Mouse (Mus musculus): Measurements from ENCODE around the gene Sp100. TPM values are rescaled to one million over a fixed set of nuclear protein-coding genes. Genes with fewer than 3 reads are reported as not detected.
"Not testable (repeated sequence)": the region's sequence is repeated elsewhere in the genome, so short reads cannot be mapped to it uniquely, and the experiment has no call there.

Gene Sp100
- polyA plus RNA-seq, 1 experiment from 2014 or later: 0.94 TPM

DNA sequence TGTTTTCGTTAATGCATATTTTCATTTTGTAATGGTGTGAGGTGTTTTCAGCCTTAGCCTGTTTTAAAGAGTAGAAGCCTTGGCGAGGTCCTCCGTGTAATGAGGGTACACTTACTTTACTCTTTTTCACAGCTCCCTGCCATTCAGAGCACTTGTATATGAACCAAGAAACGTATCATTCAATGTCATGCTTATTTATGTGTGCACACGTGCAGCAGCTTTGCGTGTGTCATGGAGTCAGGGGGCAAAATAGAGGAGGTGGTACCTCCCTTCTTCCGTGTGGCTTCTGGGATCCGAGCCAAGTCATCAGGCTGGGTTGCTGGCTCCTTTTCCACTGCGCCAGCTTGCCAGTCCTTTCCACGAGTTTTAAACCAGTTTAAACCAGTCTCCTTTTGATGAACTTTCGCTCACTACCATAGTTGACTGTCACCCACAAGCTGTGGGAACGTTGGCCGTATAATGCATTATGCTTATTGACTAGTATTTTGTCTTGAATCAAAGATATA, 2.0 kb downstream of the Sp100 start:
- H3K27me3 ChIP-seq; H3K9ac ChIP-seq; H3K9me3 ChIP-seq; H3K27ac ChIP-seq; ATAC-seq (ENCODE audit: low FRiP score, low read depth); H3K4me2 ChIP-seq (replicated peaks); H3K4me3 ChIP-seq; H3K36me3 ChIP-seq; H3K4me1 ChIP-seq: not testable (repeated sequence)
- WGBS: 84% methylated on average over 13 of the region's 13 CpGs

DNA sequence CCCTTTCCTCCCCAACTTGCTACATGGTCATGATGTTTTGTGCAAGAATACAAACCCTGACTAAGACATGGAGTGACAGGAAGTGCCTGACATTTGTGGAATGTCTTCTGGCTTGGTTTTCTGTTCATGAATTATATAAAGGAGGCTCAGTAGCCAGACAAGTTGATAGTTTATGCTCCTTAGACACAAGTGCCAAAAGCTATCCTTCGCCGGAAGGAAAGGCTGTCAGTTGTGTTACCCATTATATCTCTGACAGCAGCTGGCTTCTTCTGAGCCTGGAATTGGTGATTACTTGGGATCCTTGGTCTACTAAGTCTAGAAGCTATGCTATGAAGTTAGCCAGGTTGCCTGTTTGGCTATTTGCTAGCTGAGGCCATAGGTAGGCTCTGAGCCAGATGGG, 7.4 kb downstream of the Sp100 start:
- H3K4me3 ChIP-seq; H3K4me1 ChIP-seq; ATAC-seq (ENCODE audit: low FRiP score, low read depth); H3K9me3 ChIP-seq; H3K27ac ChIP-seq; H3K36me3 ChIP-seq; H3K27me3 ChIP-seq; H3K4me2 ChIP-seq (replicated peaks); H3K9ac ChIP-seq: not testable (repeated sequence)
- 92% methylated on average over 2 of the region's 2 CpGs for WGBS

DNA sequence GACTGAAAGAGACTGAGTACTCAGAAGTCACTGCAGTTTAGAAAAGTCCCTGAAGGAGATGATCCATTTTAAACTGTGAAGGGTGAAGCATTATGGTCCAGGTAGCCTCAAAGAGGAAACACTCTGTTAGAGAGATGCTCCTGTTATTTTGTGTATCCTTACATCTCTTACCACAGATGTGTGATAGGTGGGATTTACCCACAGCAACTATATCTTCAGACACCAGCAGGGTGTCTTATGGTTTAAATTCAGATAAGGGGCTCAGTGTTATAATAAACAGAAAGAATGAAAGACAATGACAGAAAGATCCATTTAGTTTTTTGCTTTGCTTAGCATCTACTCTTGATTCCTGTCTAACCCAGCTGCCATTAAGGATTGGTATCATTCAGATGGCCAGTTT, 14.5 kb downstream of the Sp100 start:
- no peak overlapping the region for H3K4me3 ChIP-seq
- H3K4me2 ChIP-seq (replicated peaks): no peak overlapping the region
- no peak overlapping the region for H3K9ac ChIP-seq
- ATAC-seq (ENCODE audit: low FRiP score, low read depth): no peak
- H3K9me3 ChIP-seq: no peaks in the 10 kb centered on the region
- no peaks in the 10 kb centered on the region for H3K4me1 ChIP-seq
- H3K27me3 ChIP-seq: no peaks in the 10 kb centered on the region
- no peaks in the 10 kb centered on the region for H3K36me3 ChIP-seq
- no peak overlapping the region for H3K27ac ChIP-seq

DNA sequence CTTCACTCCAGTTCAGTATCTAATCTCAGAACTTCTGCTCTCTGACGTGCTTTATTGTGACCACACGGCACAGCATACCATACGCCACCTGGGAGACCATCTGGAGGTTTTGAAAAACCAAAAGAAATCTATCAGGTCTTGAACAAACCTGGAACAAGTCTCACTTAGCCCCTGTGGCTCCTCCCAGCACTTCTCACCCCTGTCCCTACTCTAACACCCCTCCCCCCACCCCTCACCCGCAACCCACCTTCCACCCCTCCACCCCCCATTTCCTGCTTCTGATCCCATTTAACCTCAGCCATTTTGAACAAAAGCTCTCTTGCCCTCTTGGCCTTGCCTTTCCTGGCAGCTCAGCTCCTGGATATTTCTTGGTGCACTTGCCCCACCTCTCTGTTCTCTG, 30.4 kb downstream of the Sp100 start:
- no peak overlapping the region for H3K27ac ChIP-seq
- H3K36me3 ChIP-seq: no peaks in the 10 kb centered on the region
- H3K27me3 ChIP-seq: no peaks in the 10 kb centered on the region
- H3K9me3 ChIP-seq: no peaks in the 10 kb centered on the region
- H3K4me2 ChIP-seq (replicated peaks): no peak overlapping the region
- H3K4me1 ChIP-seq: no peaks in the 10 kb centered on the region
- 56% methylated on average over 4 of the region's 4 CpGs for WGBS
- no peak overlapping the region for H3K4me3 ChIP-seq
- ATAC-seq (ENCODE audit: low FRiP score, low read depth): no peak
- no peak overlapping the region for H3K9ac ChIP-seq

DNA sequence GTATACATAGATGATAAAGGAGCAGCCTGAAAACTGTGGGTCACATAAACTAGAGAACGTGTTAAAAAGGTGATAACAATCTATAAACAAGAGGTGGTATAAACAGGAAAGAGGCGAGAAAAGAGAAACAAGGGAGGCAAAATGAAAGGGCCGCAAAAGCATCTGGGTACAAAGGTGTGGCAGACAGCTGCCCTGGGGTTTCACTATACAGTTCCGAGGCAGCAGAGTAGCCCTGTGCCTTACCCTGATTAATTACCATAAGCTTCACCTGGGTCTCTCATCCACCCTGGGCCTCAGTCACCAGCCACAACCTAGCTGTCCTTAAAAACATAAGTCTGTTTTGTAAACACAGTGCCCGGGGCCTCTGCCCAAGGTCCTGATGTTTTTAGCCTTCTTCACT, 36.9 kb downstream of the Sp100 start:
- no peak overlapping the region for H3K4me3 ChIP-seq
- no peaks in the 10 kb centered on the region for H3K9me3 ChIP-seq
- no peaks in the 10 kb centered on the region for H3K27me3 ChIP-seq
- 45% methylated on average over 5 of the region's 5 CpGs for WGBS
- no peak for ATAC-seq (ENCODE audit: low FRiP score, low read depth)
- no peak overlapping the region for H3K27ac ChIP-seq
- H3K4me1 ChIP-seq: no peaks in the 10 kb centered on the region
- H3K36me3 ChIP-seq: no peaks in the 10 kb centered on the region
- no peak overlapping the region for H3K4me2 ChIP-seq (replicated peaks)
- H3K9ac ChIP-seq: no peak overlapping the region

DNA sequence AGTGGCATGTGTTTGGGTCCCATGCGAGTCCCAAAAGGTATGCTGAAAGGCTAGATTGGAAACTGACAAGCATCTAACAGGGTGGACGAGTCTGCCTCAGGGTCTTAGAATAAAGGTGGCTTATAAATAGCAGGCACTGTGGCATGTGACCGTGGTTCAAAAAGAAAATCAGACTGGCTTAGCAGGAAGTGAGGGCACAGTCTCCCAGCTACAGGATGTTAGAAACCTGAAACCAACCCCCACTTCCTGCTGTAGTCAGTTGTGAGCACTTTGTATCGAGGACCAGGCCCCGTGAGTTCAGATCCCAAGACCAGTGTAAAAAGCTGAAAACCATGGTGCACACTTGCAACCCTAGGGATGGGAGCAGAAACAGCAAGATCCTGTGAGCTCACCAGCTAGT, 37.6 kb downstream of the Sp100 start:
- Histone ChIP-seq H3K4me2 (replicated peaks) (no peak overlapping the region), H3K27me3 (no peaks in the 10 kb centered on the region), H3K4me1 (no peaks in the 10 kb centered on the region), H3K36me3 (no peaks in the 10 kb centered on the region), H3K9me3 (no peaks in the 10 kb centered on the region), H3K4me3 (no peak overlapping the region), H3K9ac (no peak overlapping the region), H3K27ac (no peak overlapping the region)
- 39% methylated on average over 5 of the region's 5 CpGs for WGBS
- ATAC-seq (ENCODE audit: low FRiP score, low read depth): no peak

DNA sequence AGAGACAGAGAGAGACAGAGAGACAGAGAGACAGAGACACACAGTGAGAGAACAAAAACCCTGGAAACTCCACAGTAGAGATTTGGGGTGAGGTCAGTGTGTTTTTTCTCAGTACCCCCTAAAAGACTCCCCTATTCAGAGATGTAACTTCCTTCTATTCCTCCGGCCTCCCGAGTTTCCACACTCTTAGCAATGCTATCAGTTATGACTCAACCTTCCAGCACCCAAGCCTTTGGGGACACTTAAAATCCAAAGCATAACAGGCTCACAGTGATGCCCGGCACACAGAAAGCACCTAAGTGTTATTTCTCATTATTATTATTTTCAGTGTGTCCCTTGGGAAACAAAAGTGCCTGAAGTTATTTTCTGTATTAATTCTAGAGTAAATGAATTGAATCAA, 40.8 kb downstream of the Sp100 start:
- Histone ChIP-seq H3K4me1 (no peaks in the 10 kb centered on the region), H3K4me2 (replicated peaks) (no peak overlapping the region), H3K9ac (no peak overlapping the region), H3K36me3 (no peaks in the 10 kb centered on the region), H3K9me3 (no peaks in the 10 kb centered on the region), H3K27me3 (no peaks in the 10 kb centered on the region), H3K27ac (no peak overlapping the region), H3K4me3 (no peak overlapping the region)
- no peak for ATAC-seq (ENCODE audit: low FRiP score, low read depth)
- 79% methylated on average over 3 of the region's 3 CpGs for WGBS

DNA sequence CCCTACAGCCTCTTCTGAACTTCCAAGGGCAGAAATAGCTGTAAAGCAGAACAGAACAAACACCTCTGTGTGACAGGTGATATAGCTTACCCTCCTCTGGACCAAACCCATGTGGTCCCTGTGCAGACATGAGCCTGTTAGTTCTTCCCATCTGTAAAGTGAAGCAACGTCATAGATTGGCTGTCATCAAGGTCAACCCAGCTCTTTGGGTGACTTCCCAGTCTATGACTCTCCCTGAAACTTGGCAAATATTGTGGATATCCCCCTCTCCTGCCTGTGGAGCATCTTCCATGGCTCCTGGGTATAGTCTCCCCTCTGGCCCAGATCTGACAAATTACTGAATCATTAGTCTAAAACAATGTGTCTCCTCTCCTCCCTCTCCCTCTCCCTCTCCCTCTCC, 42.5 kb downstream of the Sp100 start:
- ATAC-seq (ENCODE audit: low FRiP score, low read depth): no peak

DNA sequence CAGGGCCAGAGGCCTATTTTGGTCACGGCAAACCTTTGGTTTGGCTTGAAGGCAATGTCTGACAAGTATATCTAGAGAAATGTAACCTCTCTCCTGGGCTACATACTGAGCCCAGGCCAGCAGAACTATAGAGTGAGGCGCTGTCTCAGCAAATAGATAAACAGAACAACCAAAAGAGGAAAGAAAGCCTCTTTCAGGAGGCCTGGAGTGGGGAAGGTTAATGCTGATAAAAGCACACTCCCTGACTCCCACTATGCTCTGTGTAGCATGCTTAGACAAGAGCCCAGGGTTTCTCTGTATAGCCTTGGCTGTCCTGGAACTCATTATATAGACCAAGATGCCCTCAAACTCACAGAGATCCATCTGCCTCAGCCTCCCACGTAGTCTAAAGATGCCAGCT, 43.5 kb downstream of the Sp100 start:
- Histone ChIP-seq H3K9ac (no peak overlapping the region), H3K4me1 (no peaks in the 10 kb centered on the region), H3K27ac (no peak overlapping the region), H3K9me3 (no peaks in the 10 kb centered on the region), H3K36me3 (no peaks in the 10 kb centered on the region), H3K4me2 (replicated peaks) (no peak overlapping the region), H3K4me3 (no peak overlapping the region), H3K27me3 (no peaks in the 10 kb centered on the region)
- WGBS: 77% methylated on average over 3 of the region's 3 CpGs
- ATAC-seq (ENCODE audit: low FRiP score, low read depth): no peak

More for the DNA sequence above, 42.5 kb downstream of the Sp100 start:
- no peaks in the 10 kb centered on the region for H3K4me1 ChIP-seq
- 73% methylated on average over 1 of the region's 1 CpGs for WGBS
- H3K27ac ChIP-seq: no peak overlapping the region
- no peak overlapping the region for H3K9ac ChIP-seq
- H3K9me3 ChIP-seq: no peaks in the 10 kb centered on the region
- no peaks in the 10 kb centered on the region for H3K36me3 ChIP-seq
- no peaks in the 10 kb centered on the region for H3K27me3 ChIP-seq
- H3K4me3 ChIP-seq: no peak overlapping the region
- H3K4me2 ChIP-seq (replicated peaks): no peak overlapping the region

DNA sequence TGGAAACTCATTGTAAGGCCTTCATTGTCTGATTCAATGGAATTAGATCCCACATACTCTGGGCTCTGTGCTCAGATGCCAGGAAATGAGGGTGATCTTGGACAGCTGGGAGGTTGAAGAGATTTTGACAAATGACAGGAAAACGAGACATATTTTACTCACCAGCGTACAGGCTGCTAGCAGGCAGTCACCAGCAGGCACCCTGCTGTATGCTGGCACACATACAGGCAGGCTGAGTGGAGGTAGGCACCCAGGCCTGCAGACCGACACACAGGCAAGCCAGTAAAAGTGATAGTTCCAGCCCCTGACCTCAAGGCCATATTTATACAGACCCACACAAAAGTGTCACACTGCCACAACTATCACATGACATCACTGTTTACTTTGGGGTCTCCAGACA, 45.9 kb downstream of the Sp100 start:
- Histone ChIP-seq H3K27ac (no peak overlapping the region), H3K9me3 (no peaks in the 10 kb centered on the region), H3K4me2 (replicated peaks) (no peak overlapping the region), H3K4me1 (no peaks in the 10 kb centered on the region), H3K27me3 (no peaks in the 10 kb centered on the region), H3K4me3 (no peak overlapping the region), H3K36me3 (no peaks in the 10 kb centered on the region), H3K9ac (no peak overlapping the region)
- 82% methylated on average over 3 of the region's 3 CpGs for WGBS
- ATAC-seq (ENCODE audit: low FRiP score, low read depth): no peak

DNA sequence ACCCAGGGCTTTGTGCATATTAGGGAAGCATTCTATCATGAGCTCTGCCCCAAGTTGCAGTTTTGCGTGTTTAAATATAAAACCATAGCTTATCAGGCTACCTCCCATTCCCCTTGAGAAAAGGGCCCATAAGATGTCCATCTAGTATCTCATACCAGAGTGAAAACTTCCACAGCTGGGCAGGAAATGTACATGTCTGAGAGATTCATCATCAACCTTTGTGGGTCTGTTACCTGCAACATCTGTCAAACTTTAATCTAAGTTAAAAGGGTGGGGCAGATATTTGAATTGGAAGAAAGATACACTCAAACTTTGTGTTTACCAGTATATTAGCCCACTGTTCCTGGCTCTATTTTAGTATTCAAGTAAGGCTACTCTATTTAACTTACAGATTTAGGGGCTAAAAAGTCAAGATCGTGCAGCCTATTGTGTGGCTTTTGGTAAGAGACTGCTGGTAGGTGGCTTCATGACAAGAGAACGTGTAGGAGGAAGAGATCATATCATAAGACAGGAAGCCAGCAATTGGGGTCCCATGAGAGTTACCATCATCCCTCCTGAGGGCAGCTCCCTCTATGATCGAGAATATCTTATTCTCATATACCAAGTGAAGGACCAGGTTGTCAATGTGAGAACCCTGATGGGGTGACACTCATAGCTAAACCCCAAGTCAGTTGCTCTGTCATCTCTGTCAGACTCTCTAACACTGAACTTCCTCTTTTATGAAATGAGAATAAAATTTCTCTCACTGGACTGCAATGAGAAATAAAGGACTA, 48.1 kb downstream of the Sp100 start:
- Histone ChIP-seq H3K9ac (no peak overlapping the region), H3K36me3 (no peaks in the 10 kb centered on the region), H3K4me1 (no peaks in the 10 kb centered on the region), H3K27me3 (no peaks in the 10 kb centered on the region), H3K9me3 (no peaks in the 10 kb centered on the region), H3K4me3 (no peak overlapping the region), H3K27ac (no peak overlapping the region), H3K4me2 (replicated peaks) (no peak overlapping the region)
- no peak for ATAC-seq (ENCODE audit: low FRiP score, low read depth)
- 80% methylated on average over 4 of the region's 4 CpGs for WGBS

DNA sequence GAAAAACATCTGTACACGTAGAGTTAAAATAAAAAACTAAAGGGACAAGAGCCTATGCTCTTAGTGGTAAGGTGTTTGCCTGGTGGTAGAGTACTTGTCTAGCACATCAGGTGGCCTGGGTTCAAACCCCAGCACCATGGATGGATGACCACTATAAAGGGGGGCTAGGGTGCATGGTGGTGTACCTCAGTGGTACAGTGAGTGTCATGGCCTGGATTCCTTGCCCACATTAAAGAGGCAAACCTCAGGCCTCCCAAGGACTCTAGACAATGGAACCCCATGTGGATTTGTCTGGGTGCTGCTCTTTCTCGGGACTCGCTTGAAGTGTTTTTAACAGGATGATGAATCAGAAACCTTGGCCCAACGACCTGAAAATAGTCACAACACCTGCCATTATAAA, 52.7 kb downstream of the Sp100 start:
- WGBS: 73% methylated on average over 4 of the region's 4 CpGs
- Histone ChIP-seq H3K27ac (no peak overlapping the region), H3K4me1 (no peaks in the 10 kb centered on the region), H3K9ac (no peak overlapping the region), H3K4me3 (no peak overlapping the region), H3K27me3 (no peaks in the 10 kb centered on the region), H3K9me3 (no peaks in the 10 kb centered on the region), H3K4me2 (replicated peaks) (no peak overlapping the region), H3K36me3 (no peaks in the 10 kb centered on the region)
- no peak for ATAC-seq (ENCODE audit: low FRiP score, low read depth)

All from limb, embryonic 13.5 days (tissue).